Comparison of ENCODE assay signal across 20 mouse cellular contexts in the genomic region with DNA sequence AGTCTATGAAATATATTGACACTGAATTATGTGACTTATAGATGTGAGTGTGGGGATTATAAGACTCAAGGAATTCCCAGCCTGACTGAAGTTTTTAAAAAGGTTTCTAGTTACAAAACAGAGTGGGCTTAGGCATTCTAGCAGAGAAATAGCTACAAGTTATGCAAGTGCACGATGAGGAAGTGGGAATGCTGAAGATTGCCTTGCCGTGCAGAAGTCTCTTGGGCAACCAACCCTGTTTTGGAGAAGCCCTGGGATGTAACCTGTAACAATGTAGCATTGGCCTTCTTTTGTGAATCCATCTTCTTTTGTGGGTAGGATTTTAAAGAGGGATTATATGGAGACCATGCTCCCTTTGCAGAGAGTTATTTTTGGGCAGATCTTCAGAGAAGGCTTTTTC.
"Had no signal": no experiment of that assay in that cellular context is flagged by ENCODE, and none has a peak within 500 bp of the region (broad histone marks: within the 10 kb centered on the region; RNA-seq: fewer than 3 reads in every experiment).

No protein-coding gene starts in this region.

- H3K9me3 ChIP-seq: liver, embryonic 13.5 days; megakaryocyte, embryonic 14.5 days; neural tube, embryonic 13.5 days; stomach, embryonic 15.5 days had no signal

- ATAC-seq: intestine, postnatal 0 days had no signal

- H3K4me3 ChIP-seq: left cerebral cortex, adult 2 months; liver, embryonic 13.5 days; megakaryocyte, embryonic 14.5 days; myocyte; neural tube, embryonic 13.5 days; stomach, embryonic 15.5 days had no signal

- H3K27ac ChIP-seq: kidney, postnatal 0 days; left cerebral cortex, adult 2 months; liver, embryonic 13.5 days; neural tube, embryonic 13.5 days; stomach, embryonic 15.5 days had no signal

- H3K36me3 ChIP-seq: liver, embryonic 13.5 days; neural tube, embryonic 13.5 days; stomach, embryonic 15.5 days had no signal

- DNase-seq: kidney, adult 2 months; kidney, postnatal 36 days; layer of hippocampus, postnatal 36 days; liver, embryonic 13.5 days; lung, embryonic 14.5 days; midbrain, embryonic 14.5 days; retina, postnatal 1 day; right cerebral cortex, postnatal 25 days; spleen, adult 18-20 months; thymus, adult 2 months; thymus, postnatal 14 days; thymus, postnatal 4 days had no signal

- H3K4me2 ChIP-seq: liver, embryonic 13.5 days; lung, embryonic 14.5 days; midbrain, embryonic 11.5 days; neural tube, embryonic 13.5 days; stomach, embryonic 15.5 days had no signal

- H3K9ac ChIP-seq: liver, embryonic 13.5 days; lung, embryonic 14.5 days; neural tube, embryonic 13.5 days; stomach, embryonic 15.5 days had no signal

- H3K4me1 ChIP-seq: liver, embryonic 13.5 days; neural tube, embryonic 13.5 days; stomach, embryonic 15.5 days had no signal

- H3K27me3 ChIP-seq: liver, embryonic 13.5 days; megakaryocyte, embryonic 14.5 days; neural tube, embryonic 13.5 days; stomach, embryonic 15.5 days had no signal
